ENCODE assay signal across 15 mouse cellular contexts in the genomic region with DNA sequence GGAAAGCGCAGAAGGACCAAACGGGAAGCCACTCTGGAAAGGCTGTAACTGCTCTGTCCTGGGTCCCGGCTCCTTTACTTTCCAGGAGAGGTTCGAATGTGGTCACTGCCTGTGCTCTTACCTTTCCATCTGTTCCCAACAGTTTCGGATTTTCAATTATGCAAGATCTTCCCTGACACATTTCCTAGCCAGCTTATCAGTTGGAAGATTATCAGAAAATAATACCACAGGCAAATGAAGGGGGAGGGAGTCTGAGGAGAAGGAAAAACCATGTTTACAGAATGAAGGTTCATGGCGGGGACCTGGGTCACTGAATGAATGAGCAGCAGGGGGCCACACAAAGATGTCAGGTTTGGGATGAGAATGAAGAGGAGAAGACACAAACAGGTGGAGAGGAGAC.
"Had no signal": no experiment of that assay in that cellular context is flagged by ENCODE, and none has a peak within 500 bp of the region (broad histone marks: within the 10 kb centered on the region; RNA-seq: fewer than 3 reads in every experiment).

No protein-coding gene starts in this region.

- DNase-seq: retina, postnatal 1 day; right cerebral cortex, adult 18-20 months; right cerebral cortex, postnatal 14 days; right cerebral cortex, postnatal 25 days; right cerebral cortex, postnatal 4 days; spleen, adult 18-20 months; thymus, adult 18-20 months; thymus, adult 2 months; thymus, postnatal 14 days; thymus, postnatal 25 days; thymus, postnatal 36 days; thymus, postnatal 4 days had no signal

- H3K9me3 ChIP-seq: neural tube, embryonic 15.5 days; stomach, embryonic 15.5 days had no signal

- H3K27ac ChIP-seq: neural tube, embryonic 15.5 days; stomach, embryonic 15.5 days; stomach, postnatal 0 days had no signal

- H3K27me3 ChIP-seq: neural tube, embryonic 15.5 days; stomach, embryonic 15.5 days had no signal

- H3K4me2 ChIP-seq: neural tube, embryonic 15.5 days; stomach, embryonic 15.5 days had no signal

- H3K4me3 ChIP-seq: neural tube, embryonic 15.5 days; stomach, embryonic 15.5 days had no signal

- H3K9ac ChIP-seq: neural tube, embryonic 15.5 days; stomach, embryonic 15.5 days had no signal

- H3K4me1 ChIP-seq: stomach, embryonic 15.5 days had no signal
